Mouse (Mus musculus) heart, postnatal 0 days (tissue): Measurements from ENCODE around the gene Cox10.

Experiments
- CTCF ChIP-seq: IDR thresholded peaks from 2 replicates; pipeline ENCODE4 v1.5.1; 2016; ENCODE audit warnings: antibody characterized with exemption, control low read depth, low read depth
- EP300 ChIP-seq: IDR thresholded peaks from 2 replicates; pipeline ENCODE4 v1.6.1; 2016; ENCODE audit warnings: antibody characterized with exemption, low read depth

GRCm38 (mm10) chr11:63943947-63944346, 135.3 kb downstream of the Cox10 start:
- TF ChIP-seq EP300 (no peak), CTCF (no peak)
